Mouse (Mus musculus) hindbrain, postnatal 0 days (tissue): ENCODE measurements around the gene Etv1. TPM values are rescaled to one million over a fixed set of nuclear protein-coding genes. Genes with fewer than 3 reads are reported as not detected.

Experiments used
- ATAC-seq: fragments of 200-750 bp; cut with Nextera tagmentation; 2 replicates; pipeline ENCODE4 v1.8.0; 2017; ENCODE audit warnings: mild to moderate bottlenecking, moderate TSS enrichment, moderate library complexity
- DNase-seq: peaks from one replicate; pipeline ENCODE4 v3.0.0-alpha.2; 2015; ENCODE audit warnings: low spot score
- H3K27ac ChIP-seq: fragments of 300-500 bp; sonication (generic); 2 replicates; pipeline ENCODE4 v1.5.1; 2014; ENCODE audit warnings: mild to moderate bottlenecking
- H3K27me3 ChIP-seq: fragments of 300-500 bp; sonication (generic); 2 replicates; pipeline ENCODE4 v1.6.1; 2014; ENCODE audit warnings: low read length, mixed read lengths; ENCODE audit not compliant: insufficient read depth
- H3K36me3 ChIP-seq: fragments of 300-500 bp; sonication (generic); 2 replicates; pipeline ENCODE4 v1.6.1; 2014; ENCODE audit warnings: low read length, mixed read lengths; ENCODE audit not compliant: insufficient read depth
- H3K4me1 ChIP-seq: fragments of 300-500 bp; sonication (generic); 2 replicates; pipeline ENCODE4 v1.6.1; 2014; ENCODE audit warnings: antibody characterized with exemption, low read length, mixed read lengths; ENCODE audit not compliant: insufficient read depth
- H3K4me2 ChIP-seq: fragments of 300-500 bp; sonication (generic); 2 replicates; pipeline ENCODE4 v1.6.1; 2014; ENCODE audit warnings: low read depth, mild to moderate bottlenecking, low read length, moderate library complexity, mixed read lengths
- H3K4me3 ChIP-seq: fragments of 300-500 bp; sonication (generic); 2 replicates; pipeline ENCODE4 v1.5.1; 2014; ENCODE audit warnings: low read length
- H3K9ac ChIP-seq: fragments of 300-500 bp; sonication (generic); replicated peaks from 2 replicates; pipeline ENCODE4 v1.6.1; 2014; ENCODE audit warnings: mild to moderate bottlenecking, low read length, moderate library complexity, mixed read lengths
- H3K9me3 ChIP-seq: fragments of 300-500 bp; sonication (generic); 2 replicates; pipeline ENCODE4 v1.6.1; 2016; ENCODE audit warnings: low read length, mixed read lengths
- CTCF ChIP-seq: IDR thresholded peaks from 2 replicates; pipeline ENCODE4 v1.5.1; 2016; ENCODE audit warnings: antibody characterized with exemption, control low read depth, low read depth
- WGBS: fragments of 180-500 bp; shearing (Covaris S2); extraction: QIAGEN DNeasy Blood & Tissue Kit; methylation state at CpG from one replicate; pipeline ENCODE4 v1.1.7; 2014; 5-methylcytosine and 5-hydroxymethylcytosine counted together
- polyA plus RNA-seq: library from polyadenylated mRNA; unstranded; fragments of >200 nt; fragmentation: Nextera tagmentation; extraction: Ambion mirVana; gene quantifications from 2 replicates; pipeline ENCODE4 v1.2.1, GENCODE M21; 2015
- total RNA-seq: library from RNA; depleted of rRNA; stranded (reverse); fragments of >200 nt; gene quantifications from 2 replicates; pipeline ENCODE4 v1.2.3, GENCODE M21; 2014

Gene Etv1
- total and polyA plus RNA-seq, 2 experiments from 2014 or later, result 19.3 to 24.5 TPM

DNA sequence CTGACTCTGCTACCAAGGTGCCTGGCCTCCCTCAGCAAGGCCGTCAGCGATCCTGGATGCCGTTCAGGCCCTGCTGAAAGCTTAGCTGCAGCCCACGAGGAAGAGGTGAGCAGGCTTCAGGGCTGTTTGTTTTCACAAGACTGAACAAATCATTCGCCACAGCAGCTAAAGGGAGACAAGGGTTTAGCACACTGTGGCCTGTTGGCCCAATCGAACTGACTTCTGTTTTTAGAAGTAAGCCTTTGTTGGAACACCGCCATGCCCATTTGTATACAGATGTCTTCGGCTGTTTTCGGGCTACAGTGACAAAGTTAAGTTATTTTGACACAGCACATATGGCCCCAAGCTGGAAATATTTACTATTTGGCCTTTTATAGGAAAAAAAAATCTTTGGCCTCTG, 127.6 kb downstream of the Etv1 start:
- Histone ChIP-seq H3K27me3 (no peaks in the 10 kb centered on the region), H3K4me3 (no peak overlapping the region), H3K4me2 (no peak overlapping the region), H3K36me3 (no peaks in the 10 kb centered on the region), H3K9me3 (no peaks in the 10 kb centered on the region), H3K9ac (no peak overlapping the region), H3K4me1 (no peaks in the 10 kb centered on the region), H3K27ac (no peak overlapping the region)
- WGBS, result 47% methylated on average over 9 of the region's 9 CpGs
- no peak for ATAC-seq
- TF ChIP-seq CTCF, result no peak
- DNase-seq, result peak; percentile 27

DNA sequence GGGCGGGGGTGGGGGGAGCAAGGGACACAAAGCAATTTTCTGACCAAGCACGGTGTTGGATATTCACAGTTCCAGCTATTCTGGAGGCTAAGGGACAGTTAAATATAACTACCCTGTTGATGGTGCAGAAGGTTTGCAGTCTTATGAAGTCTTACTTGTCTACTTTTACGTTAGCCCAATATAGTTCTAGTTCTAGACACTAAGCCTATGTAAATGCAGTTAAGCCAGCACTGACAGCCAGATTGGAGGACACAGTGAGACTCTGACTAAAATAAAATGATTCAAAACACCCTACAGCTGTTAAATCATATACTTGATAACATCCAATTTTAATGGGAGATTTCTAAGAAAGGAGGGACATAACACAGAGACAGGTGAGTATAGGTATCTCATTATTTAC, 129.8 kb downstream of the Etv1 start:
- H3K4me1 ChIP-seq, result no peaks in the 10 kb centered on the region
- no peak overlapping the region for H3K4me3 ChIP-seq
- H3K9me3 ChIP-seq, result no peaks in the 10 kb centered on the region
- no peak for TF ChIP-seq CTCF
- WGBS, result 95% methylated on average over 3 of the region's 3 CpGs
- ATAC-seq (no peak), DNase-seq (no peak)
- no peak overlapping the region for H3K27ac ChIP-seq
- H3K36me3 ChIP-seq, result no peaks in the 10 kb centered on the region
- no peak overlapping the region for H3K9ac ChIP-seq
- no peaks in the 10 kb centered on the region for H3K27me3 ChIP-seq
- H3K4me2 ChIP-seq, result no peak overlapping the region
